Mouse (Mus musculus): ENCODE measurements around the gene Pbx4.

The Pbx4 gene

DNA sequence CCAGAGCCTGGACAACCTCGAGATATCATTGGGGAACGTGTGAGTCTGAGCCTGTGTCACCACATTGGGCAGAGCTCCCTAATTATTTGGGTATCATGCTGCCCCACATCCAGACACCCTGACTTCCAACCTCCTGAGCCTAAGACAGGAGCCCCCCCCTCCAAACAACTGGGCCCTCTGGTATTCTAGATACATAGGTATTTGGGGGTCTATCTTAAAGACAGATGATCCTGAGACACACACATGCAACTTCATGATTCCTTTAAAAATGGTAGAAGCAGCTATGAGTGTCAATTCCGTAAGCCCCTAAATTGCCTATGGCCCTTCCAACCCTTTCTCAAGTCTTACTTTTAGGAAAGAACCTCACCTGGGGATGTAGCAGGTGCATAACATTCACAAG lies 22.5 kb upstream of the Pbx4 start:
- no peak for DNase-seq (ENCODE audit: low spot score)

DNA sequence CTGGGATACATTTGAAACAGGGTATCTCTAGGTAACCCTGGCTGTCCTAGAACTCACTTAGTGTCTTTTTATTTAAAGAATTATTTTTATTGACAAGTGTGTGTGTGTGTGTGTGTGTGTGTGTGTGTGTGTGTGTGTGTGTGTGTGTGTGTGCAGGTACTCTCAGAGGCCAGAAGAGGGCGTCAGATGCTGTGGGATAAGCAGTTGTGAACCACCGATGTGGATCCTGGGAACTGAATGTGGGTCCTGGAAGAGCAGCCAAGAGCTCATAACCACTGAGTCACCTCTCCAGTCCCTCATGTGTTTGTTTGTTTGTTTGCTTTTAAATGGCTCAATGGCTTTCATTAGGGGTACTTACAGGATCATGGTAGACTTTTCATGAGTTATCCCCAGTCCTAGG lies 17.4 kb upstream of the Pbx4 start:
- DNase-seq (ENCODE audit: low spot score), result no peak

DNA sequence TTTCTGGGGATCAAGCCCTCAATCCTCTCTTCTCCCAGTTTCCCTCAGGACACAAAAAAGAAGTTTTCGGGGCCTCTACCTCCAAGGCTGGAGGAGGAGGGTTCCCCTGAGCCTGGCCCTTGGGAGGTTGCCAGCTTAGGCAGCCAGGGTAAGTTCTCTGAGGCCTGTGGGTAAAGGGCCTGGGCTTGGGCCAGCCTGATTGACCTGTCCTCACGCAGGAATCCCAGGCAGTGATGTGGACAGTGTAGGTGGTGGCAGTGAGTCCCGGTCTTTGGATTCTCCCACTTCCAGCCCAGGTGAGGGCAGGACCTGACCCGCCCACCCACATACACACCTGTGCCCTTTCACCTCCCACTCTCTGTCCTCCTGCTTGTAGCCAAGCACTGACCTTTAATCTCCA lies 16.9 kb upstream of the Pbx4 start:
- DNase-seq (ENCODE audit: low spot score), result no peak

DNA sequence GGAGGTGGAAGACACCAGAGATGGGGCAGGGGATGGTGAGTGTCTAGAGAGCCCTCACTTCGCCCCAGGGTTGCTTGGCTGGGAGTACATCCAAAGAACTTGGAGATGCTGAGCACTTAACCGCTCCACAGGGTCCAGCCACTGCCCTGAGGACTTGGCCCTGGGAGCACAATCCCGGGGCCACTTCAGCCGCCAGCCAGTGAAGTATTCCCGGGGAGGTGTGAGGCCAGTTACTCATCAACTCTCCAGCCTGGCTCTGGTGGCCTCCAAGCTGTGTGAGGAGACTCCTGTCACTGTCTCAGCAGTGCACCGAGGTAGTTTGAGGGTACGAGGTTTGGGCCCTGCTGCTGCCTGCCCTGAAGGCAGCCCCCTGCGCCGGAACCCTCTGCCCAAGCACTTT lies 11.8 kb upstream of the Pbx4 start:
- no peak for DNase-seq (ENCODE audit: low spot score)

DNA sequence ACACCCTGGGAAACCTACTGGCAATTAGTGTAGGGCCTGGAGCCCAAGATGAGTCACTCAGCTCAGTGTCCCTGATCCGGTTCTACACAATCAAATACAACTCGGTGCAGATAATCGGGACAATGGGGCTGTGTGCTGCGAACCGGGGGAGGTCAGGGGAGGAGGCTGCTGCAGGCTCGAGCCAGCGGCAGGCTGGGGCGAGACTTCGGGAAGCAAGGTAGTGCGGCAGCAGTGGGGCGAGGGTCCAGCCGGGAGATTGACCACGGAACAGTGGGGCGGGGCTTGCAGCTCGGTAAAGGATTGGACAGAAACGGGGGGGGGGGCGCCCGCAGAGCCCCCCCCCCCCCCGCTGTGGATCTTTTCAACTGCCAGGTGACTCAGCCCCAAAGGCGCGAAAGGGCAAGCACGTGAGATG lies 10.3 kb upstream of the Pbx4 start:
- peak; percentile 51 for DNase-seq (ENCODE audit: low spot score)

DNA sequence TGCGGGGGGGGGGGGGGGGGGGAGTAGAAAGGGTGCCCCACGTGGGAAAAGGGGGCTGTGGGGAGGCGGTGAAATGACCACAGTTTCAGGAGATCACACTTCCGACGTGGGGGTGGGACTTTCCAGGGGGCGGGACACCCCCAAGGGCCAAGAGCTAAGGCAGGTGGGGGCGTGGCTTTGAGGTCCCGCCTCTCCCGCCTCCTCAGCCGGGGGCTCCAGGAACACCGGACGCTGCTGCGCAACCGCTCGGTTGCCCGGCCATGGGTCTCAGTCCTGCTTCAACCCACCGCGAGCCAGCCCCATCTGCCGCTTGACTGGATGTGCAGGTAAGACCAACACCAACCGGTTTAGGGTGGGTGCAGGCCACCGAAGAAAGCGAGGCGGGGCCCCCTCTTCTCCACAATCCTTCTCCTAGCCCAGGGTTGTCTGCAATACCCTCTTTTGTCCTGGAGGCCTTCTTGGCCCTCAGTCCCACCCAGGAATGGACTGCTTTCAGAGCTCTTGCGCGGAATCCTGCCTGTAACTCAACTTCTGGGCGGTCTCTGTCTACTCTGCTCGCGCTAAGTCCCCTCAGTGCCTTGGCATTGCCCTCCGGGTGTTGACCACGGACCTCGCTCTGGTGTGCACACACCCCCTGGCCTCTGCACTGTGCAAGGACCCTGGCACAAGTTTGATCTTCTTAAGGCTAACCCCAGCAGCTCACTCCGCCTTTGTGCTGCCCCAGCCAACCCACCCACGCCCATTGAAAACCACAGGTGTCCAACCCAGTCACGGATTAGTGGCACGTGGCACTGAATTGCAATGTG lies 9.7 kb upstream of the Pbx4 start, which contains the start of gene Lpar2:
Gene Lpar2 (plus strand): TSS at position 44 of the 806 bp plus-strand sequence.
- peak; percentile 74 for DNase-seq (ENCODE audit: low spot score)

DNA sequence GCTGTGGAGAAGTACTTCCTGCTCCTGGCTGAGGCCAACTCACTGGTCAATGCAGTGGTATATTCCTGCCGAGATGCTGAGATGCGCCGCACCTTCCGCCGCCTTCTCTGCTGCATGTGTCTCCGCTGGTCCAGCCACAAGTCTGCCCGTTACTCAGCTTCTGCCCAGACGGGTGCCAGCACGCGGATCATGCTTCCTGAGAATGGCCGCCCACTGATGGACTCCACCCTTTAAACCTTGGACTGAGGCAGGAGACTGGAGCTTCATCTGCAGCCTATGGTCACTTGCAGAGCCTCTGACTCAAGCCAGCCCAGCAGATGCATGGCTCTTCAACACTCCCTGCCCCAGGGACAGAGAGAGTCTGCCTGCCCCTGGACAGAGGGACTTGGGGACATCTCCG lies 5.9 kb upstream of the Pbx4 start:
- no peak for DNase-seq (ENCODE audit: low spot score)

DNA sequence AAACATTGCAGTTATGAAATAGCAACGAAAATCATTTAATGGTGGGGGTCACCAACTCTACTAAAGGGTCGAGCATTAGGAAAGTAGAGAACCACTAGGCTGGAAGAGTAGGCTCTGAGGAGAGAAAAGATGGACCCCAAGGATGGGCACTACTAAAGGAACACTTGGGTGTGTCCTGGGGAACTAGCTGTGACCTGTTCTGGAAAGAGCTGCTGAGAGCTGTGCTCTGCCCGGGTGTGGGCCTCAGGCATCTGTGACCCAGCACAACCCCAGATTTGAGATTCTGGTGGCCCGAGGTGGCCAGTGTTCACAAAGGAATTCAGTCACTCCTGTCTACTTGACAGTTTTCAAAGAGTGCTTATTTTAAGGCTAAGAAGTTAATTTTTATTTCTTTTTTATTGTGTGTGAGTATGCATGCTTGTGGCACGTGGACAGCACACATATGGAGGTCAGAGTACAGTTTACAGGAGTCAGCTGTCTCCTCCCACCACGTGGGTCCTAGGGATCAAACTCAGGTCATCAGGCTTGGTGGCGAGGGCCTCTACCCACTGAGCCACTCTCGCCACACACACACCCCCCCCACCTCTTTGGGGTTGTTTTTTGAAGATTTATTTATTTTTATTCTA lies 4.9 kb downstream of the Pbx4 start:
- DNase-seq (ENCODE audit: low spot score), result no peak

DNA sequence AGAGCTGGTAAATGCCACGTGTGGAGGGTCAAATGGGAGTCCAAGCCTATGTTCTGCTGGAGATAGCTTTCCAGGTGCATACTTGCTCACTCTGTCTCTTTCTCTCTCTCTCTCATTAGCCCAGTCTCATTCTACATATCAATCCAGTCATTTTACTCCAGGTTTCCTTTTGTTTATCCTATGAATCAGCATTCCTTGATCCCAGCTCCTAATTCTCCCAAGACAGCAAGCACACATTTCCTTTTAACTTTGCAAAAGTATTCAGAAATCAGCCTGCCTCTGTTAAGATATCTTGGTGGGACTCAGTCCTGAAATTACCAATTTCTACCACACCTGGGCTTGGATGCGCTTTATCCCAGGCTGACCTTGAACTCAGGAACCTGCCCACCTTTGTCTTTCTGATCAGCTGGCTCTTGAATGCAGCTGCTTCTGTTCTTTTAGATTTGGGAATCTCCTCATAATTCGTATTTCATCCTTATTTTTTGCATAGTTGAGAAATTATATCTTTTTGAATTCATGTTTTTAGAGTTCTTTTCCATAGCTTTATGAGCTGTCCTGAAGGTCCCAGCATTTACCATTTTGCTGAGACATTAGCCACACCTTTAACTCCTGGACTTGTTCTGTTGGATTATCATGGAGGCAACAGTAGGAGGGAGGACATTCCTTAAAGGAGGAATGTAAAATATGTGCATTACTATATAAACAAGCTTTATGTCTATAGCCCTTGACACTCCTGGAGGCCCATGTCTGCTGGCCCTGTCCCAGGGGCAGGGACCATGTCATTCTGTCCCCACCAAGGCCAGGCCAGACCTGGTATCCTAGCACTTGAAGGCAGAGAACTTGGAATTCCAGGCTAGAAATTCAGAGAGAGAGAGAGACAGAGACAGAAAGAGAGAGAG lies 15.1 kb downstream of the Pbx4 start:
- DNase-seq (ENCODE audit: low spot score), result no peak

DNA sequence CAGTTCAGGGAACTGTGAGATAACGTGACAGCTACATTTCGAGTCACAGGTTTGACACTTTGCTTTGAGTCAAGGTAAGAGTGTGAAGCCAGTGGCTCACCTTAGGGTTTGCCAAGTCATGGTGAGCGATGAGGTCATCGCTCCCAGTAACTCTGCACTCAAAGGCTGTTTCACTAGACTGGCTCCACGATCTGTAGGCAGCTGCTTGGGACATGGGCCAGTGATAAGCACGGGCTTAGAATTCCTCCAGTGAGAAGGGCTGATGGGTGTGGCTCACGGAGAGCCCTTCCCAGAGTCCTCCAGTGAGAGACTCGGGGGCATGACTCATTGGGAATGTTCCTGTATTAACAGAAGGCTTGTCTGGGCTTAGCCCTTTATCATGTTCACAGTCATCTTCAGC lies 16.7 kb downstream of the Pbx4 start:
- no peak for DNase-seq (ENCODE audit: low spot score)

DNA sequence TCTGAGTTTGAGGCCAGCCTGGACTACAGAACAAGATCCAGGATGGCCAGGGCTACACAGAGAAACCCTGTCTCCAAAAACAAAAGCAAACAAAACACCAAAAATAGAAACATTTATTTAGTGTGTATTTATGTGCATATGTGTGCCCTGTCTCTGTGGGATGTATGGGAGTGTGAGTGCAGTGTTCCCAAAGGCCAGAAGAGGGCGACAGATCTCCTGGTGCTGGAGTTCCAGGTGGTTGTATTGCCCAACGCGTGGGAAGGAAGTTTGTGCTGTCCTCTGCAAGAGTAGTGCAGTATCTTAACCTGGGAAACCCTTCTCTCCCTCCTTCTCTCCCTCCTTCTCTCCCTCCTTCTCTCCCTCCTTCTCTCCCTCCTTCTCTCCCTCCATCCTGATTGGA lies 17.6 kb downstream of the Pbx4 start:
- DNase-seq (ENCODE audit: low spot score), result no peak

DNA sequence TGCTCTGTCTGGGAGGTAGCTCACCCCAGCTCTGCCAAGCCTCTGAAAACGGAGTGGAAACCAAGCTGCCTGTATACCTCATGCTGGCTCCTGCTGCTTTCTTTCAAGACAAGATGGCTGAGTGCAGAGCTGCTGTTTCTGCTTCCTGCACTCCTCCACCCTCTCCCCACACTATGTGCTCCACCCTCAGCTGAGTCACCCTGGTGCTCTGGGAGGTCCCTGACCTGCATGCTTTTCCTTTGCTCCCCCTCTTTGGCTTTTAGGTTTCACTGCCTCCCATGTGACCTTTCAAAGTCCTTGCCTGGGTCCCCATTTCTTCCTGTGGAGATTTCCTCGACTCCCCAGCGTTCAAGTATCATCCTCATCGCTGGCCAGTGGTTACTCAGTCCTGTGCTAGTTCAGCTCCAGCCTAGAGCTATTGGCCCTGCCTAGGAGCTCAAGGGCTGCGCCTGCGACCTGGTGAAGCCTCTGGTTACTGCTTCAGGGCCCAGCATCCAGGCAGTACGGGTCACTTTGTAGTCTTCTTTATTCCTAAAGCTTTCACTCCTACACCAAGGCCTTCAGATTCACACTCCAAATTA lies 18.7 kb downstream of the Pbx4 start:
- no peak for DNase-seq (ENCODE audit: low spot score)

DNA sequence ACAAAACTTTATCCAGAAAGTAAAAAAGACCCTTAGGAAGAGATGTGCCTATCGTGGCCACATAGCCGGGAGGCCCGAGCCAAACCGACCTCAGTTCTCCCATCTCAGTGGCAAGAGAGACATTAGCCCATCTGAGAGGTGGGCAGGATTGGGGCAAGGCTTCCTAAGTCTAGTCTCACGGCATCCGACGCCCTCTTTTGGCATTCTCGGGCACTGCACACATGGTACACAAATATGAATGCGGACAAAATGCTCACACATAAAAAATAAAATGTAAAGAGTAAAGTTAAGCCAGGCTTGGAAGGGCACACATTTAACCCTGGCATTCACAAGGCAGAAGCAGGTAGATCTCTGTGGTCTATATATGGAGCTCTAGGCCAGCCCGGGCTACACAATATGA lies 21.6 kb downstream of the Pbx4 start:
- no peak for DNase-seq (ENCODE audit: low spot score)

DNA sequence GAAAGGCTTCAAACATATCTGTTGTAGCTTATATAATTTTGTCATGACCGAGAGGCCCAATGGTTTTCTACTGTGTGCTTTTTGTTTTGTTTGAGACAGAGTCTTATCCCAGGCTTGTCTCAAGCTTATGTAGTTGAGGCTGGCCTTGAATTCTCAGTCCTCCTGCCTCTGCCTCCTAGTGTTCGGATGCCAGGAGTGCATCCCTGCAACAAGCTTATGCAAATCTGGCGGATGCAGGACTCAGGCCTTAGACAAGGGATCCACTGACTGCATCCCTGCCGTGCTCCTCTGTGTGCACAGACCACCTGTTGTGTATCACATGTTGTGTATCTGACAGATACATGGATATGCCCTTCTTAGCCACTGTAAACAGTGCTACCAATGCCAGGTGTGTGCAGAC lies 28.5 kb downstream of the Pbx4 start:
- DNase-seq (ENCODE audit: low spot score), result no peak

DNA sequence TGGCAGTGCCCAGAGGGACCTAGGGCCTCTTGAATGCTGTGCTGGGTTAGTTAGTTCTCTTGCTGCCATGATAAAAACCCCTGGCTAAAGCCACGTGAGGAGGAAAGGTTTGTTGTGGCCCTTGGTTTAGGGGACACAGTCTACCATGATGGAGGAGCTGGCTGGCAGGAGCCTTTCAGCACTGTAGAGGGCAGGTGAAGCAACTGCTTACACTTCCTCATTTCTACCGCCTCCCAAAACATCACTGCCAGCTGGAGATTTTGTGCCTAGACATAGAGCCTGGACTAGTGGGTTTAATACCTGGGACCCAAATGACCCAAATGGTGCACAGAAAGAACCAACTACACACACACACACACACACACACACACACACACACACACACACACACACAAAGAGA lies 29.0 kb downstream of the Pbx4 start:
- no peak for DNase-seq (ENCODE audit: low spot score)

DNA sequence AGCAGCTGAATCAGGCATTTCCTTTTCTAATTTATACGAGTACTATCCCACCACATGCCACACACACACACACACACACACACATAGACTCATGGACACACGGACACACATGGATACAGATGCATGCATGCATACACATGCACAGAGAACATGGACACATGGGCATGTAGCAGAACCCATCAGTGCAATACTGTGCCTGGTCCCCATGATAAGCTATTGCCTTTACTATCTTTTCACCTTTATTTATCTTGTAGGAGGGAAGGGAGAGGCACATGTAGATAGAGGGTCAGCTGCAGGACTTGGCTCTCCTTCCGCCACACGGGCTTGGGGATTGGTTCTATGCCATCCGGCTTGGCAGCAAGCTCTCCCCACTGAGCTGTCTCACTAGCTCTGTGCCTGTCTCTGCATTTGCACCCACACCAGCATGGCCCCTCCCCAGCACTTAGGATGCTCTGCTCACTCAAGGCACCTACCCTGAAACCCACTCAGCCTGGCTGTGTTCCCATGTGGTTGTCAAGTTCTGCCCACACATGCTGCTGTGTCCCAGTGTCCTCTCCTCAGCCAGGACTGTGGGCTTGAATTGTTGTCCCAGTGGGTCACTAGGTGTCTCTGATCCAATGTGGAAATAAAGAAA lies 31.2 kb downstream of the Pbx4 start:
- no peak for DNase-seq (ENCODE audit: low spot score)

DNA sequence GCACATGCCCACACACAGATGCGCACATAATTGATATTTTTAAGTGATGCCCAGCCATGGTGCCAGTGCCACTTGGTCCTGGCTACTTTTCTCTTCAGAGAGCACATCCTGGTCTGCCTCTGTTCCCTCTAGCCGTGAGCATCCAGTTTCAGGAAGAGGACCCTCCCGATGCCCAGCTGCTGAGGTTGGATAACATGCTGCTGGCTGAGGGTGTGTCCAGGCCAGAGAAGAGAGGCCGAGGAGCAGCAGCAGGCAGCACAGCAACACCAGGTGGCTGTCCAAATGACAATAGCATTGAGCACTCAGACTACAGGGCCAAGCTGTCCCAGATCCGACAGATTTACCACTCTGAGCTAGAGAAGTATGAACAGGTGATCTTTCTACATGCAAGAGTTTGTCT lies 31.9 kb downstream of the Pbx4 start:
- no peak for DNase-seq (ENCODE audit: low spot score)

DNA sequence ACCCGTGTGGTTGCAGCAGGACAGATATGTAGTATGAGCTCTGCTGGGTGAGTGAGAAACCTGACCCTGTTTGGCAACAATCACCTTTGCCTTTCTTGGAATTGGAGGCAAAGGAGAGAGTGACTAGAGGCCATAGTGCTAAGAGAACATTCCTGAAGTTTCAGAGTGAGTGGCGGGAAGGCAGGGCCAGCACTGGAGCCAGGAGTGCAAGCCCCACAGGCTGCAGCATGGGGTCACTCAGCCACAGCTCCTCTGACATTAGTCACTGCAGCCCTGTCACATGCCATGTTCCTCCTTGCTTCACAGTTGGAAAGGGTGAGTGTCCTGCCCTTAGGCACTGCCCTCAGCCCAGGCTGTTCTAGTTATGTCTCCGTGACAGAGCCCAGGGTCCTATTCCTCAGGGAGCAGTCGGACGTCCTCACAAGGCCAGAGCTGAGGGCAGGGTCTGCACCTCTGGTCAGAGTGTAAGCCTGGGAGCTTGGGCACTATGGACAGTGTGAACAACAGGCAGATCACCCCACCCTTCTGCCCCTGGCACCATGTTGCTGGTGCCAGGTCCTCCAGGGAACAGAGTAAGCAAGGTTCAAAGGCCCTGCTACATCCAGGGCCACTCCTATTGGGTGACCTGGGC lies 35.5 kb downstream of the Pbx4 start:
- DNase-seq (ENCODE audit: low spot score), result no peak

DNA sequence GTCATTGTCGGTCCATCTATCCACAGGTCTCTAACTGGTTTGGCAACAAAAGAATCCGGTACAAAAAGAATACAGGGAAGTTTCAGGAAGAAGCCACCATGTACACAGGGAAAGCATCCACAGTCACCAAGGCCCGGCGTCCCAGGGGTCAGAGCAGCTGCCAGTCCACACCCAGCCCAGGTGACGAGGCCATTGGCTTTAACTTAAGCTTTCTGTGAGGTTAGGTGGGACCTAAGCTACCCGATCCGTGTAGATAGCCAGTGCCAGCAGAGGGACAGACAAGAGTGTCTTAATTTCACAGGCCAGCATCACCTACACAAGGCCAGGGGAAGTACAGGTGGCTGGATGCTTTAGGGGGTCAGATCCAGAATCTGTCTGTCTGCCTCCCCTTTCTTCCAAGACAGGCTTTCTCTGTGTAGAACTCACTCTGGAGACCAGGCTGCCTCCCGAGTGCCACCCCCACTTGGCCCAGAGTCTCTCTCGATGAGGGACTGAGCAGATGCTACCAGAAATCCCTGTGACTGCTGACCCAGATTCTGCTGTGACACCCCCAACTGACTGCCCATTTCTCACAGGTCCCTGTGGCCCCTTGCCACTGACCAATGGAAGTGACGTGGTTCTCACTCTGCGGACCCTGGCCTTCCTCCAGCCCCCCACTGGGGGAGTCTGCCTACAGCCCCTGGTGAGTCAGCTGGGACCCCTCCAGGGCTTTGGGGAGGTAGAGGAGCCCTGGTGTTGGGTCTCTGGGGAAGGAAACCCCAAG lies 37.9 kb downstream of the Pbx4 start:
- no peak for DNase-seq (ENCODE audit: low spot score)

DNA sequence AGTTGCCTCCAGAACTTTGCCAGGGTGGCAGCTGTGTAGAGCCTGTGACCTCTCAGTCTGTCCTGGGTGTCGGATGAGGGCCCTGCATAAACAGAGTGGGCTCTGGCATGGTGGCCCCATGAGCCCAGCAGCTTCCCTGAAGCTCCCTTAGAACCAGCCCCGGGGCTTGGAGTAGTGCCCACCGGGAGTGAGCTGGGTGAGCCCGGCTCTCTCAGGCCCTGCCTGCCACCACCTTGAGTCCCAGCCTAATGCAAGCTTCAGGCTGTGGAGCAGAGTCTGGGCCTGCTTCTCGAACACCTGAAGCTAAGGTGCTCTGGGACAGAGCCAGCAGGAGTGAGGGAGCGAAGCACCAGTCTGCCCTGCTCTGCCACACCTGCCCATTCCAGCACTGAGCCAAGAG lies 38.6 kb downstream of the Pbx4 start:
- no peak for DNase-seq (ENCODE audit: low spot score)

DNA sequence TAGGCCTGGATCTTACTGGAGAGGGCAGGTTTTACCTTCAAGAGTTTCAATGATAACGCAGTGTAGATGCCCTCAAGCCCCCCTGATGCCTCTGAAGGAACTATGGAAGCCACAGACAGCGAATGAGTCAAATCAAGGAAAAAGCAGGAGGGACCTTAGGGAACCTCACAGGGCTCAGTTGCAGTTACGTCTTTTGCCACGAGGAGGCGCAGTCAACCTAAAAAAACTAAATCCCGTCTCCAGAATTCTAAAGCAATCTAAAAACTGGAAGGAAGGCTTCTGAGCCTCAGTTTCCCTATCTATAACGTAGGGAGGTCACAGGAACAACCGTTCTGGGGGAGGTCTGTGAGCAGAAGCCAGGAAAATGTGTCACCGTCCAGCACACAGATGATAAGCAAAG lies 41.9 kb downstream of the Pbx4 start:
- peak; percentile 46 for DNase-seq (ENCODE audit: low spot score)

Measured in ovary, postnatal 36 days (tissue).